Mouse (Mus musculus) brain, embryonic 14.5 days (tissue): Measurements from ENCODE around the gene Hoxa11.

Source experiments
- CTCF ChIP-seq: fragments of 200-500 bp; IDR thresholded peaks from 2 replicates; pipeline ENCODE4 v1.5.1; 2012; ENCODE audit warnings: inconsistent platforms, mild to moderate bottlenecking, moderate library complexity, borderline replicate concordance; ENCODE audit not compliant: insufficient read depth, insufficient read length; ENCODE audit errors: extremely low read depth
- POLR2A ChIP-seq: fragments of 200-500 bp; IDR thresholded peaks from 2 replicates; pipeline ENCODE4 v1.6.1; 2012; ENCODE audit warnings: mild to moderate bottlenecking, inconsistent platforms, borderline replicate concordance; ENCODE audit not compliant: poor library complexity, insufficient read depth, insufficient read length, severe bottlenecking; ENCODE audit errors: extremely low read depth

DNA sequence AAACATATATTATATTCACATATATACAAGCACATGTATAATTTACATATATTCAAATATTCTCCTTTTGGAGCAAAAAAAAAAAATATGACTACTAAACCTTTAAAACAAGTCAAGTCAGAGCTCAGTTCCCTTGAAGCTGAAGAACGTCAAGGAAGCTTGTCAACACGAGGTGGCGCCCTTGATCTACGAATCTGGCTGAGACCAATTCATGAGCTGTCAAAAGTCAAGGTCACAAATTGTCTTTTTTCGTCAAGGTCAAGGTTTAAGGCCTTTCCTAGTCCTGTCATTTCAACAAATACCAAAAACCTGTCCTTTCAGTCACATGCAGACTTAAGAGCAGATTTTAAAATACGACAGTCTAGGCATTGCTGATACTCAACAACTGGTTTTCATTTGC, 11.3 kb upstream of the Hoxa11 start:
- TF ChIP-seq CTCF = peak; percentile 85
- no peak for TF ChIP-seq POLR2A
